ENCODE assay signal across 11 mouse cellular contexts in the genomic region with DNA sequence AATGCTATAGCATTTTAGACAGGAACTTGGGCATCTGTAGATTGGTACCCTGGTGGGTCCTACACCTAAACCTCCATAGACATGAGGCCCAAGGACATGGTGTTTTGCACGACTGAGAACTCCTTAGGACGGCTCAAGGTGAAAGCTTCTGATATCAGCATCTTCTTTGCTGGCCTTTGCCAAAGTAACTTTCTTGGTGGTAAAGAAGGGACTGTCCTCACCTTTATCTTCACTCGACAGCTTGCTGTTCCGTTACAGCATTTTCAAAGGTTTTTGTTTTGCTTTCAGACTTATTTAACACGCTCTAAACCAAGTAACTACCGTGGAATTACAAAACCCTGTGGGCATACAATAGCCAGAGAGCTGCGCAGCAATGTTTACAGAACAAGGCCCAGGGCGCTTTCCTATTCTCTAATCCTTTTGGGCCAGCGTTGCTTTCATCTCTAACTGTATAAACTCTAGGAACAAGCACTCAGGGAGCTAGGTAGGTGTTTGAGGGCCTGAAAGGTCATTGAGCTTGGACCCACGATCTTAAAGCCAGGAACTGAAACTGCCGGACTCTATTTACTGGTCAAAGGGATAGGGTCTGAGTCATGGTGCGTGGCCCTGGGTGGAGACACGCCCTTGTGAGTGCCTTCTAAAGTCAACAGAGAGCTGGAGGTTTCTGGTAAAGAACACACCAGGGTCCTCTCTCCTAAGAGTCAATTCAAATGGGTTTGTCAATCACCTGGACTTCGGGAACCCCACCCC. TPM values are rescaled to one million over a fixed set of nuclear protein-coding genes. Genes with fewer than 3 reads are reported as not detected.
DNase-seq lines count a peak whose midpoint lies in the region; ATAC-seq and TF ChIP-seq lines count a peak whose summit lies in the region.
"Had no signal": no experiment of that assay in that cellular context is flagged by ENCODE, and none has a peak within 500 bp of the region (broad histone marks: within the 10 kb centered on the region; RNA-seq: fewer than 3 reads in every experiment).

No protein-coding gene starts in this region.

- TF ChIP-seq CTCF in C2C12 (IDR thresholded peaks at IDR 0.05; ENCODE audit: control insufficient read depth, insufficient read depth, insufficient read length), result no peak

- peaks cover 19% of the 10 kb centered on the region for H3K36me3 ChIP-seq in C2C12 (ENCODE audit: control insufficient read depth, insufficient read depth)
- H3K36me3 ChIP-seq: kidney, embryonic 15.5 days; limb, embryonic 10.5 days had no signal

- no peaks in the 10 kb centered on the region for H3K27me3 ChIP-seq in C2C12 (ENCODE audit: control insufficient read depth, insufficient read depth, insufficient read length)
- H3K27me3 ChIP-seq: embryonic facial prominence, embryonic 13.5 days; kidney, embryonic 15.5 days had no signal

- intact Hi-C loops in left cerebral cortex, postnatal 36 days (cut with DNase I), result no loop called here

- ATAC-seq in megakaryocyte-erythroid progenitor cell, adult 5-6 weeks (replicated peaks; ENCODE audit: low FRiP score, low TSS enrichment, poor library complexity, severe bottlenecking), result peak; percentile 90

- H3K79me3 ChIP-seq in C2C12 (ENCODE audit: low read depth), result peaks cover 15% of the 10 kb centered on the region

- DNase-seq in R1 (ENCODE audit: low read depth, low spot score) (peak; percentile 76), liver (peak; percentile 49)
- no peak for DNase-seq in left cerebral cortex, postnatal 36 days (ENCODE audit: low spot score in 2 of 2)
- DNase-seq in cerebellum, adult 8-10 months, result no peak
- no peak for DNase-seq in frontal cortex, postnatal 10 days (ENCODE audit: low spot score in 2 of 2)
- no peak for DNase-seq in retina, postnatal 1 day

- H3K4me3 ChIP-seq in C2C12 (ENCODE audit: insufficient read depth, poor library complexity, severe bottlenecking), result no peak overlapping the region
- H3K4me3 ChIP-seq: embryonic facial prominence, embryonic 13.5 days; kidney, embryonic 15.5 days; limb, embryonic 10.5 days had no signal

- H3ac ChIP-seq in C2C12 (ENCODE audit: control insufficient read depth, insufficient read length, low read depth), result peak overlapping the region; percentile 13

- peaks cover 44% of the 10 kb centered on the region for H3K79me2 ChIP-seq in C2C12 (ENCODE audit: control insufficient read depth, insufficient read depth)

TF ChIP-seq in C2C12, 6 proteins besides CTCF, POLR2A, EP300 and RAD21:
- TF ChIP-seq FOSL1 (IDR thresholded peaks at IDR 0.05; ENCODE audit: insufficient read depth, low read length, poor library complexity, severe bottlenecking), result no peak
- no peak for TF ChIP-seq USF1 (IDR thresholded peaks at IDR 0.05; ENCODE audit: low read depth)
- TF ChIP-seq MAX (IDR thresholded peaks at IDR 0.05), result peak; percentile 43
- peak; percentile 17 for TF ChIP-seq MYOD1 (IDR thresholded peaks at IDR 0.05; ENCODE audit: control insufficient read depth, insufficient read length, low read depth)
TF ChIP-seq in C2C12: peak in this region for 2.

RNA-seq across cellular contexts. Expression of a gene that starts 21.5 kb away (rescaled TPM):
- polyA plus RNA-seq in C2C12 (2012; fragmentation: generic; extraction: Trizol), result 0.12 TPM
- total RNA-seq in megakaryocyte-erythroid progenitor cell, adult 5-6 weeks (2014; fragmentation: Nextera tagmentation), result not detected in 2 replicates
- not detected in 2 replicates for total RNA-seq in megakaryocyte-erythroid progenitor cell, adult 5-6 weeks (2017)
- total RNA-seq in left cerebral cortex, postnatal 36 days (2021), result under 1 TPM in 1 of 2 experiments, not detected in 1; 0.30 TPM
- polyA plus RNA-seq: embryonic facial prominence, embryonic 13.5 days; kidney, embryonic 15.5 days; limb, embryonic 10.5 days had no signal

RNA-seq across cellular contexts. Expression of a gene that starts 50.1 kb away (rescaled TPM):
- 58.3 TPM for polyA plus RNA-seq in C2C12 (2012; fragmentation: generic; extraction: Trizol)
- 93.1 and 132 TPM in 2 replicates for total RNA-seq in megakaryocyte-erythroid progenitor cell, adult 5-6 weeks (2014; fragmentation: Nextera tagmentation)
- 94.5 and 99.9 TPM in 2 replicates for total RNA-seq in megakaryocyte-erythroid progenitor cell, adult 5-6 weeks (2017)
- total RNA-seq in left cerebral cortex, postnatal 36 days (2021), result 100 to 1,000 TPM; 157 to 164 TPM

Comparison
In these comparisons a context has a peak if more than half of its experiments do, and no peak if none do; other contexts are left out.
1. DNase-seq: peak in R1 (single experiment) and liver (single experiment); none in left cerebral cortex, postnatal 36 days (0 of 2), cerebellum, adult 8-10 months (single experiment), frontal cortex, postnatal 10 days (0 of 2) and retina, postnatal 1 day (single experiment).